Comparison of ENCODE assay signal across 7 mouse cellular contexts in genomic region chr19:8683627-8684026, GRCm38 (mm10). TPM values are rescaled to one million over a fixed set of nuclear protein-coding genes. Genes with fewer than 3 reads are reported as not detected.
"Had no signal": no experiment of that assay in that cellular context is flagged by ENCODE, and none has a peak within 500 bp of the region (broad histone marks: within the 10 kb centered on the region; RNA-seq: fewer than 3 reads in every experiment).

No protein-coding gene starts in this region.

- H3K4me3 ChIP-seq: lung, embryonic 15.5 days; megakaryocyte, embryonic 14.5 days; midbrain, embryonic 12.5 days; neural tube, embryonic 12.5 days had no signal

- H3K27ac ChIP-seq: lung, embryonic 15.5 days; macrophage; midbrain, embryonic 12.5 days; neural tube, embryonic 12.5 days had no signal

RNA-seq across cellular contexts. Expression of gene Chrm1, which starts 20.0 kb away (rescaled TPM):
- total RNA-seq: monocyte, adult 5-6 weeks; neutrophil, adult 5-6 weeks had no signal

RNA-seq across cellular contexts. Expression of gene 1700092M07Rik, which starts 56.9 kb away (rescaled TPM):
- total RNA-seq: monocyte, adult 5-6 weeks had no signal
